Mouse (Mus musculus) liver, embryonic 14.5 days (tissue): ENCODE measurements around the gene Spata19.

ENCODE experiments used
- CTCF ChIP-seq: IDR thresholded peaks from 2 replicates; pipeline ENCODE4 v1.5.1; 2016; ENCODE audit warnings: antibody characterized with exemption, low read depth, control low read depth
- EP300 ChIP-seq: IDR thresholded peaks from 2 replicates; pipeline ENCODE4 v1.6.1; 2016; ENCODE audit warnings: antibody characterized with exemption, low read depth

DNA sequence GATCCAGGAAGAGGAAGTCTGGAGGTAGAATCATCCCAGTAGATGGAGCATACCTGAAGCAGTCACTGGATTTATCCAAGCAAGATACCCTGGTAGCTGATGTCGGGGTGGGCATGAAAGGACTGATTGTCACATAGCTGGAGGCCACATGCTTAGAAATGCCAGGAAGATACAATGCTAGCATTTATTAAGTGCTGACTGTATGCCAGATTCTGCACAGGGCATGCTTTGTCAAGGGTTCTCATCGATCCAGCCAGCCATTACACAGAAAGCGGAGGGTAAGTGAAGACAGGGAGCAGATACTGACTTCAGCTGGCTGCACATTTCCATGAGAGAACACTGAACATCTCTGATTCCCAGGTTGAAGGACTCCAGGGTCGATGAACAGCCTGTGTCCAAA, 4.6 kb downstream of the Spata19 start:
- no peak for TF ChIP-seq CTCF
- TF ChIP-seq EP300, result no peak
